Mouse (Mus musculus): ENCODE measurements around the gene Slc7a11. TPM values are rescaled to one million over a fixed set of nuclear protein-coding genes. Genes with fewer than 3 reads are reported as not detected.

The Slc7a11 gene
- polyA plus RNA-seq (2012; rRNA removed), result 1.9 and 3.4 TPM in 2 replicates

GRCm38 (mm10) chr3:50443421-50443916 is at the start of gene Slc7a11:
Gene Slc7a11 (minus strand): TSS chr3:50443614.
- DNase-seq (ENCODE audit: low read depth), result peak; percentile 84
- TF ChIP-seq POLR2A (IDR thresholded peaks at IDR 0.05; ENCODE audit: borderline replicate concordance, extremely low read depth, insufficient read depth, insufficient read length, poor library complexity, severe bottlenecking) (no peak), CTCF (IDR thresholded peaks at IDR 0.05; ENCODE audit: borderline replicate concordance, extremely low read depth, insufficient read depth, insufficient read length) (no peak)

DNA sequence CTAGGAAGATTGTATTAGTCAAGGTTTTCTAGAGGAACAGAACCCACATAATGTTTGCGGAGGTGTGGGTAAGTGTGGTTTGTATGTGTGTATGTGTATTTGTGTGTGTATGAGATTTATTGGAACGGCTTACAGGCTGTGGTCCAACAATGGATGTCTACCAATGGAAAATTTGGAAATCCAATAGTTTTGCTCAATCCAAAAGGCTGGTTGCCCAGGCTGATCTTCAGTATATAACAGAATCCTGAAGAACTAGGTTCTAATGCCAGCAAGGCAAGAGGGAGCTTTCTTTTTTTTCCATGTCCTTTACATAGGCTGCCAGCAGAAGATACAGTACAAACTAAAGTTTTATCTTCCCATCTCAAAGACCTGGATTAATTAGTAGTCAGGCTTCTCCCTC is 48.3 kb upstream of the Slc7a11 start:
- TF ChIP-seq CTCF (IDR thresholded peaks at IDR 0.05; ENCODE audit: borderline replicate concordance, extremely low read depth, insufficient read depth, insufficient read length) (no peak), POLR2A (IDR thresholded peaks at IDR 0.05; ENCODE audit: borderline replicate concordance, extremely low read depth, insufficient read depth, insufficient read length, poor library complexity, severe bottlenecking) (no peak)
- no peak for DNase-seq (ENCODE audit: low read depth)

DNA sequence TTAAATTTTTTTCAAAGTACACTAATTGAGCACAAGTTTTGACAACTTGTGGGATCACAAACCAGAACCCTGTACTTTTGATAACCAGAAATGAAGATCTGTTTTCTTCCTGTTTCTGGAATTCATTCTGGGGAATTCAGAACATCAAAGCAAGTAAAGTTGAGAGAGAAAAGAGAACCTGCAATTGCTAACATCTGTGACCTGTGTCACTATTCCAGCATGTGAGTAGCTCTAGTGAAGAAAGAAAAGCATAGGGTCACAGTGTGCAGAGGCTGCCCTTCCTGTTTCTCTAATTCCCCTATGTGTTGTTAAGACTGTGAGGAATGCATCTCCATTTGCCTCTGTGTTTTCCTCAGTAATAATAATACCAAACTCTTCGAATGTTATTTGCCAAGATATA is 40.7 kb upstream of the Slc7a11 start:
- TF ChIP-seq CTCF (IDR thresholded peaks at IDR 0.05; ENCODE audit: borderline replicate concordance, extremely low read depth, insufficient read depth, insufficient read length) (no peak), POLR2A (IDR thresholded peaks at IDR 0.05; ENCODE audit: borderline replicate concordance, extremely low read depth, insufficient read depth, insufficient read length, poor library complexity, severe bottlenecking) (no peak)
- peak; percentile 28 for DNase-seq (ENCODE audit: low read depth)

DNA sequence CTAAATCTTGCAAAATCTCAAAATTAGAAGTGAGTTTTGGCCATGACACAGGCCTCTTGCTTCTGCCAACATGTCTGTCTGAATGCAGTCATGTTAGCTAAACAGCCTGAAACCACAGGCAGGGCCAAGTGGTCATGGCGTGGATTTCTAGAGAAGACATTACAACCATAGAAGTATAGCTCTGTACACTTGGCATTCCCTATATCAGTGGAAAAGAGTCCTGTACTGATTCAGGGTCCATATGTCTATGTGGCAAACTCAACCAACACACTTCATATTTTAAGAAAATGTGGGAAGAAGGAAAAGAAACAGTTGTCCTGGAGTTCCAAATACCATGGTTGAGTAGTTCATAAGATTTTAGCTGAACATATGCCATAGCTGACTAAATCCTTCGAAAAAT is 18.8 kb upstream of the Slc7a11 start:
- no peak for DNase-seq (ENCODE audit: low read depth)
- TF ChIP-seq POLR2A (IDR thresholded peaks at IDR 0.05; ENCODE audit: borderline replicate concordance, extremely low read depth, insufficient read depth, insufficient read length, poor library complexity, severe bottlenecking), result no peak
- TF ChIP-seq CTCF (IDR thresholded peaks at IDR 0.05; ENCODE audit: borderline replicate concordance, extremely low read depth, insufficient read depth, insufficient read length), result no peak

DNA sequence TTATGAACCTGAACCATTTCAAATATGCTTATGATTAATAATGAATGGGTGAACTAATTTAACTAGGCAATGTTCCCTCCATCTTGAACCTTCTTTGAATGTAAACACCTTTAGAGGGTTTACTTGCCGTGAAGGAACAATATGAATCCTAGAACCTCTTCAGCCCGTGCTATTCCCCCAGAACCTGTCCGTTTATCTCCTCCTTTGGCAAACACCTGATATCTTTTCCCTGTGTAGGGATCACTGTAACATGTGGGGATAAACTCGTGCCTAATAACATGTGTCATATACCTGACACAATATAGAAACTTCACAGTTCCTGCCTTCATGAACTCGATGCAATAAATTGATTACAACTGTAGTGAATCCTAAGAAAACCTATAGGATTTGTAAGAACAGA is 13.7 kb upstream of the Slc7a11 start:
- no peak for DNase-seq (ENCODE audit: low read depth)
- no peak for TF ChIP-seq POLR2A (IDR thresholded peaks at IDR 0.05; ENCODE audit: borderline replicate concordance, extremely low read depth, insufficient read depth, insufficient read length, poor library complexity, severe bottlenecking)

DNA sequence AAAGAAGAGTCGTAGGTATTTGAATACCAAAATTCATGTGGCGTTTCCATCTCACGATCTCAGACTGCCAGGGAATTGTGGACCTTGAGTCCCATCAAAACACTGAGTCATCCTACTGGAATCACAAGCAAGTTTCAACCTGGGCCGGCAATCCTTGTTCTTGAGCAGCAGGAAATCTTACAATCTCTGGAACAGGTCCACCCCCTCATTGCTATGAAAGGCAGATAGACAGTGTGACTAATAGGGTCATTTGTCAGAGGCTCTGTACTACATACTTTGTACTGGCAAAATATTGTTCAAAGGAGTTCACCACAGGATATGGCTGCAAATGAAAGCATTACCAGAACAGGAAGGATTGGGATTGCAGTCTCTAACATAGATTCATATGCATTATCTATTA is 13.2 kb upstream of the Slc7a11 start:
- TF ChIP-seq CTCF (IDR thresholded peaks at IDR 0.05; ENCODE audit: borderline replicate concordance, extremely low read depth, insufficient read depth, insufficient read length) (no peak), POLR2A (IDR thresholded peaks at IDR 0.05; ENCODE audit: borderline replicate concordance, extremely low read depth, insufficient read depth, insufficient read length, poor library complexity, severe bottlenecking) (no peak)
- DNase-seq (ENCODE audit: low read depth), result no peak

GRCm38 (mm10) chr3:50456023-50456422 is 12.6 kb upstream of the Slc7a11 start:
- no peak for DNase-seq (ENCODE audit: low read depth)
- TF ChIP-seq POLR2A (IDR thresholded peaks at IDR 0.05; ENCODE audit: borderline replicate concordance, extremely low read depth, insufficient read depth, insufficient read length, poor library complexity, severe bottlenecking) (no peak), CTCF (IDR thresholded peaks at IDR 0.05; ENCODE audit: borderline replicate concordance, extremely low read depth, insufficient read depth, insufficient read length) (no peak)

GRCm38 (mm10) chr3:50445050-50445775 is 1.8 kb upstream of the Slc7a11 start:
- no peak for DNase-seq (ENCODE audit: low read depth)

DNA sequence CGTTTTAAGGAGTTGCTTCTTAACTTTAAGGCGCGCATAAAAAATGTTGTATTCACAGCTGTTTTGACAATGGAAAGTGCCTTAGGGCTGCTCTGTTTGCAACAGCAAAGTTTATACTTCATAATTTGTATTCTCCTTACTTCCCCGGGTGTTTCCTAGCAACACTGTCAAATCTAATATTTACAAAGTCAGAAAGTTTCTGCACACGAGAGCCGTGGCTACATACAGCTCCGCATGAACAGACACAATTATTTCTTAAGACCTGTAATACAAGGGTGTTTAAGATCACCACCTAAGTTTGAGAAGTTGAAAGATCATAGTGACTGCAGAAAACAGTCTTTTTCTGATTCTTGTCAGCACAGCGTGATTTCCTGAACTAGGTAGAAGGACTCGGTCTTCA is 528 bp upstream of the Slc7a11 start:
- DNase-seq (ENCODE audit: low read depth), result peak; percentile 37
- TF ChIP-seq CTCF (IDR thresholded peaks at IDR 0.05; ENCODE audit: borderline replicate concordance, extremely low read depth, insufficient read depth, insufficient read length), result no peak
- no peak for TF ChIP-seq POLR2A (IDR thresholded peaks at IDR 0.05; ENCODE audit: borderline replicate concordance, extremely low read depth, insufficient read depth, insufficient read length, poor library complexity, severe bottlenecking)

More at GRCm38 (mm10) chr3:50445050-50445775, 1.8 kb upstream of the Slc7a11 start:
- no peak for TF ChIP-seq CTCF (IDR thresholded peaks at IDR 0.05; ENCODE audit: borderline replicate concordance, extremely low read depth, insufficient read depth, insufficient read length)
- TF ChIP-seq POLR2A (IDR thresholded peaks at IDR 0.05; ENCODE audit: borderline replicate concordance, extremely low read depth, insufficient read depth, insufficient read length, poor library complexity, severe bottlenecking), result no peak

- DNase-seq (ENCODE audit: low read depth), result no peak
- TF ChIP-seq CTCF (IDR thresholded peaks at IDR 0.05; ENCODE audit: borderline replicate concordance, extremely low read depth, insufficient read depth, insufficient read length) (no peak), POLR2A (IDR thresholded peaks at IDR 0.05; ENCODE audit: borderline replicate concordance, extremely low read depth, insufficient read depth, insufficient read length, poor library complexity, severe bottlenecking) (no peak)
Observed at GRCm38 (mm10) chr3:50442341-50443292, 797 bp downstream of the Slc7a11 start.

DNA sequence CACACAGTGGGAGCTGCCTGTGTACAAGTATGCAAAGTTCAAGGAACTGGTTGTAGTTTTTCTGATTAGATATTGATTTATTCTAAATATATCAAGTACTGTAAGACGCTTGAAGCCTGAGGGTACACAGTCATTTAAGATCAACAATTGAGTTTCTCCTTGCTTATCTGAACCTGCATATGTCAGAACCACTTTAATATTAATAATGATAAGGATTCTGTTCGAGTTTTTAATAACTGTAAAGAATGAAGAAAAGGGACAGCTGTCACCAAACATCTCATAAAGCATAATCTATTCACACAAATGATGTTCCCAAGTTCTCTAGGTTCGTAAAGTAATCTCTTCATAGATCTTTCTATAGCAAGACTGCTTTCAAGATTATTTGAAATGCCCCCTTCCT is 2.1 kb downstream of the Slc7a11 start:
- TF ChIP-seq POLR2A (IDR thresholded peaks at IDR 0.05; ENCODE audit: borderline replicate concordance, extremely low read depth, insufficient read depth, insufficient read length, poor library complexity, severe bottlenecking) (no peak), CTCF (IDR thresholded peaks at IDR 0.05; ENCODE audit: borderline replicate concordance, extremely low read depth, insufficient read depth, insufficient read length) (no peak)
- DNase-seq (ENCODE audit: low read depth), result no peak

All from brain, embryonic 14.5 days (tissue).